Mouse (Mus musculus) activated CD4-positive, CD25-positive, alpha-beta regulatory T cell, adult 4 months (primary cell): ENCODE measurements at regions not wholly inside any gene's neighbourhood (a gene's known extent, or its start where the extent isn't known, plus 50 kb on each side); places are given as distances from the start of the nearest gene placed in this dataset.

Experiments used
- ATAC-seq: one replicate; pipeline ENCODE4 v1.8.0; 2017

DNA sequence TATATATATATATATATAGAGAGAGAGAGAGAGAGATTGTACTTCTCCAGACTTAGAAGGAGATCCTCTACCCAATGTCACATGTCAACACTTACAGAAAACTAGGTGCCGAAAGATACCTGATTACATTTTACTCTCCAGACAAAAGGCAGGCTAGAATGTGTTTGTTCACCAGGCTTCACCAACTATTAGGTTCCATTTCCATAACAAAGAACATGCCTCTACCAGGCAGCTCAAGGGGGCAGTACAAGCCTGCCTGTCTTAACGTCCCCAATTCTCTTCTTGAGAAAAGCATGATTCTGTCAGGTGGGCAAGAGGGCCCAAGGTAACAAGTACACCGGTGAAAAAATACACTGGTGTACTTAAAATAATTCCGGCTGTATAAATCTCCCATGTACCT, 72.8 kb upstream of the Med14 start:
- no peak for ATAC-seq

- ATAC-seq, result no peak
Observed at GRCm38 (mm10) chrX:12832709-12833108, 70.8 kb upstream of the Med14 start.

DNA sequence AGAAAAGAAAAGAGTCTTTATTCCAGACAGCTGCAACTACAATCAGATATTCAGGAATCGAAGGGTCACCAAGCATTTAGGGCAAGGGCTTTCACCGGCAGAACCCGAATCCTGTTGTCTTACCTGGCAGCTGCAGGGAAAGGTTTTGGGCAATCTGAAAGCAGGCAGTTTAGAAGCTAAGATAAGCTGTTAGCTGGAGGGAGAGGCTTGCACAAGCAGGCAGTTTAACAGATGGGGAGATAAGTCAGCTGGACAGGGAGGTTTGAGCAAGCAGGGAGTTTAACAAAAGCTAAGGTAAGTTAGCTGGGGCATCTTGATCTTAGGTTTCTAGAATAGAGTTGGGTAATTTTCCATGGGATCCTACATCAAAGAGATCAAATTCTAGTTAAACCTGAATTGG, 67.3 kb upstream of the Med14 start:
- no peak for ATAC-seq

DNA sequence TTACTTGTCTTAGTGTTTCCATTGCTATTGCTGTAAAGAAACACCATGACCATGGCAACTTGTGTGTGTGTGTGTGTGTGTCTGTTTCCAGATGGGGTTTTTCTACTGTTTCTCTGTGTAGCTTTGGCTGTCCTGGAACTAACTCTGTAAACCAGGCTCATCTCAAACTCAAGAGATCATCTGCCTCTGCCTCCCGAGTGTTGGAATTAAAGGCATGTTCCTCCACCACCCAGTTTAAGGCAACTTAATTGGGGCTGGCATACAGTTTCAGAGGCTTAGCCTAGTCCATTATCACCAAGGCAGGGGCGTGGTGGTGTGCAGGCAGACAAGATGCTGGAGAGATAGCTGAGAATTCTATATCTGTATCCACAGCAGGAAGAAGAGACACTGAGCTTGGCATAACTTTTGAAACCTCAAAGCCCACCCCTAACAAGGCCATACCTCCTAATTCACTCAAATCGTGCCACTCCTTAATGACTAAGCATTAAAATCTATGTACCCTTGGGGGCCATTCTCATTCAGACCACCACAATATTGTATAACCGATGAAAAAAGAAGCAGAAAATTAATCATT, 65.5 kb upstream of the Med14 start:
- no peak for ATAC-seq

GRCm38 (mm10) chrX:12826646-12827045, 64.8 kb upstream of the Med14 start:
- ATAC-seq, result no peak

DNA sequence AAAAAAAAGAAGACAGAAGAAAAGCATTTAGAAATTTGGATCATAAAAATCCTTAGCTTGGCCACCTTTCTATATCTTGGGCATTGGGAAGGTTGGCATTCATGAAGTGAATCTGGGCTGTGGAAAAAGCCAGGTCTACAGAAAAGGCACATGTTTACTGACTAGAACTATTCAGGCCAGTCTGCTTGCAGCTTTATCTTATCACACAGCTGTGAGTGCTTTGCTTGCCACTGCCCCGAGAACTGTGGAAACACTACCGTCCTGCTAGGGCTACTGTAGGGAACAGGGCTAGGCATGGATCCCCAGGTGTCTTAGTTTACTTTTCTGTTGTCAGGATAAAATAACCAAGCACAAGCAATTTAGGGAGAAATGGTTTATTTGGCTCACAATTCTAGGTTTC, 63.4 kb upstream of the Med14 start:
- ATAC-seq, result no peak

- no peak for ATAC-seq
Observed at GRCm38 (mm10) chrX:12824497-12824896, 62.6 kb upstream of the Med14 start.

DNA sequence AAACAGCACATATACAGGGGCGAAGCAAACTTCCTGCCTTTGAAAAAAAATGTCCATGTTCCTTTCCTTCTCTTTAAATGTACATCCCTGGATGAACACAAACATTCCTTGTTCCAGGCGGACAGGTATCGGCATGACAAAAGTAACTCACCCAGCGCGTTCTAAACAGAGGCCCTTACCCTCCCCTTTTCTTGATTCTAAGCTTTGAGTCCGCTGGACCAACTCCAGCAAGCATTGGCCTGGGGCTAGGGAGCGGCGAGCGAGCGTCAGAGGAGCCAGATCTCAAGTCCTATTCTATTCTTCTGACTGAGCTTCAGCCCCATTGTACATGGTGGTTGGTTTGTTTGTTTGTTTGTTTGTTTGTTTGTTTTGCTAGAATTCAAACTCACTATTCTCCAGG, 60.9 kb upstream of the Med14 start:
- ATAC-seq, result no peak

GRCm38 (mm10) chrX:12813083-12813660, 51.3 kb upstream of the Med14 start:
- ATAC-seq, result no peak
